Mouse (Mus musculus) heart, postnatal 10 days (tissue): ENCODE results near the gene Gm26602. TPM values are rescaled to one million over a fixed set of nuclear protein-coding genes. Genes with fewer than 3 reads are reported as not detected.

Source experiments
- DNase-seq, 2 experiments: peaks; one replicate each; pipeline ENCODE4 v3.0.0; 2021
- intact Hi-C: fragments of 180-260 bp; cut with DNase I; formaldehyde crosslinking; loops from one replicate; pipeline ENCODE4 v1.15.1; 2025
- total RNA-seq, 2 experiments: library from RNA; stranded (reverse); gene quantifications; 2 replicates each; pipeline ENCODE4 v1.2.3; 2021

Gm26602 gene
- total RNA-seq, 2 experiments from 2014 or later, result not detected

- no peak for DNase-seq
- intact Hi-C loops, result no loop called here
Observed at GRCm38 (mm10) chr10:79929967-79930825, 19.5 kb downstream of the Gm26602 start.

GRCm38 (mm10) chr10:79930826-79931186 is 20.1 kb downstream of the Gm26602 start:
- intact Hi-C loops, result no loop called here
- no peak for DNase-seq

GRCm38 (mm10) chr10:79931797-79932196 is 21.1 kb downstream of the Gm26602 start:
- no peak for DNase-seq
- intact Hi-C loops, result no loop called here

- DNase-seq, result peak; percentile 81 to 86
Observed at GRCm38 (mm10) chr10:79932736-79933135, 22.1 kb downstream of the Gm26602 start.

GRCm38 (mm10) chr10:79933145-79933679 is 22.6 kb downstream of the Gm26602 start:
- no peak for DNase-seq
- intact Hi-C loops, result no loop called here

More at GRCm38 (mm10) chr10:79932736-79933135, 22.1 kb downstream of the Gm26602 start:
- intact Hi-C loops, result no loop called here

GRCm38 (mm10) chr10:79933861-79934260 is 23.2 kb downstream of the Gm26602 start:
- no peak for DNase-seq
- intact Hi-C loops, result no loop called here

GRCm38 (mm10) chr10:79934272-79934721 is 23.6 kb downstream of the Gm26602 start:
- intact Hi-C loops, result no loop called here
- peak; percentile 92 to 93 for DNase-seq

- intact Hi-C loops, result no loop called here
Observed at GRCm38 (mm10) chr10:79934794-79935569, 24.3 kb downstream of the Gm26602 start.

GRCm38 (mm10) chr10:79936284-79936910 is 25.7 kb downstream of the Gm26602 start:
- intact Hi-C loops, result no loop called here
- DNase-seq, result no peak

More at GRCm38 (mm10) chr10:79934794-79935569, 24.3 kb downstream of the Gm26602 start:
- DNase-seq, result no peak

- peak; percentile 90 for DNase-seq
- intact Hi-C loops, result no loop called here
Observed at GRCm38 (mm10) chr10:79936911-79937441, 26.3 kb downstream of the Gm26602 start.

- intact Hi-C loops, result no loop called here
- DNase-seq, result no peak
Observed at GRCm38 (mm10) chr10:79937775-79938526, 27.3 kb downstream of the Gm26602 start.

GRCm38 (mm10) chr10:79940749-79941148 is 30.1 kb downstream of the Gm26602 start:
- peak; percentile 41 to 47 for DNase-seq

GRCm38 (mm10) chr10:79942988-79943387 is 32.3 kb downstream of the Gm26602 start:
- intact Hi-C loops, result no loop called here
- DNase-seq, result no peak

More at GRCm38 (mm10) chr10:79940749-79941148, 30.1 kb downstream of the Gm26602 start:
- intact Hi-C loops, result no loop called here

- intact Hi-C loops, result no loop called here
- no peak for DNase-seq
Observed at GRCm38 (mm10) chr10:79943471-79943901, 32.8 kb downstream of the Gm26602 start.

- DNase-seq, result no peak
- intact Hi-C loops, result no loop called here
Observed at GRCm38 (mm10) chr10:79945507-79946234, 35.0 kb downstream of the Gm26602 start.

GRCm38 (mm10) chr10:79946752-79947322 is 36.2 kb downstream of the Gm26602 start:
- intact Hi-C loops, result no loop called here
- DNase-seq, result no peak

- DNase-seq, result no peak
- intact Hi-C loops, result no loop called here
Observed at GRCm38 (mm10) chr10:79947502-79947901, 36.8 kb downstream of the Gm26602 start.

GRCm38 (mm10) chr10:79949873-79950272 is 39.2 kb downstream of the Gm26602 start:
- no peak for DNase-seq
- intact Hi-C loops, result no loop called here

GRCm38 (mm10) chr10:79950661-79951060 is 40.0 kb downstream of the Gm26602 start:
- DNase-seq, result no peak
- intact Hi-C loops, result no loop called here
